Mouse (Mus musculus): ENCODE data around the gene Pde1a. TPM values are rescaled to one million over a fixed set of nuclear protein-coding genes. Genes with fewer than 3 reads are reported as not detected.

Pde1a gene
- polyA plus RNA-seq, 1 experiment from 2014 or later = 21.5 TPM

DNA sequence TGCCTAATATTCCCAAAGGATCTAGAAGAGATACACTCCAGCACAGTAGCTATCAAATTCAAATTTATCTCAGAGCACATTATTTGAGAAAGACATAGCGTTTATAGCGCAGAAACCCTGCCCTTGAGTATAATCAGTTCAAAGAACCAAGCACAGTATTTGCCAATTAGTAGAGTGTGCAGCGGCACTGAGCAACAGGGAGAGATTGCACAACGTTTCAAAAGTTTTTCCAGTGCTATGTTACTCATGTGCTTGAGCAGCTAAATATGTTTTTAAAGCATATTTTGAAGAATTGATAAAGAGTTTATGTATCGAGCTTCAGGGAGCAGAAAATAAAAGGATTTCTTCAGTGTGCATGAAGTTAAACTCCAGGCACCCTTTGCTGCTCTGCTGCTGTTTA is 91.3 kb downstream of the Pde1a start:
- Histone ChIP-seq H3K9ac (ENCODE audit: low read length) (peak overlapping the region; percentile 57), H3K4me3 (ENCODE audit: low read depth, low read length) (peak overlapping the region; percentile 47), H3K36me3 (ENCODE audit: control insufficient read depth, insufficient read depth, low read length) (no peaks in the 10 kb centered on the region), H3K27ac (replicated peaks) (peak overlapping the region; percentile 61), H3K27me3 (ENCODE audit: control insufficient read depth, insufficient read depth, low read length) (no peaks in the 10 kb centered on the region), H3K4me1 (replicated peaks; ENCODE audit: control insufficient read depth, insufficient read depth) (no peaks in the 10 kb centered on the region), H3K4me2 (replicated peaks; ENCODE audit: low read depth) (peak overlapping the region; percentile 51), H3K9me3 (ENCODE audit: control insufficient read depth, low read length) (no peaks in the 10 kb centered on the region)
- ATAC-seq (ENCODE audit: low FRiP score, low TSS enrichment) = no peak
- no peak for DNase-seq (ENCODE audit: low spot score)
- 31% methylated on average over 5 of the region's 5 CpGs for WGBS
- TF ChIP-seq EP300 (optimal IDR thresholded peaks at IDR 0.05) (no peak), CTCF (IDR thresholded peaks at IDR 0.05; ENCODE audit: low read depth) (no peak)

DNA sequence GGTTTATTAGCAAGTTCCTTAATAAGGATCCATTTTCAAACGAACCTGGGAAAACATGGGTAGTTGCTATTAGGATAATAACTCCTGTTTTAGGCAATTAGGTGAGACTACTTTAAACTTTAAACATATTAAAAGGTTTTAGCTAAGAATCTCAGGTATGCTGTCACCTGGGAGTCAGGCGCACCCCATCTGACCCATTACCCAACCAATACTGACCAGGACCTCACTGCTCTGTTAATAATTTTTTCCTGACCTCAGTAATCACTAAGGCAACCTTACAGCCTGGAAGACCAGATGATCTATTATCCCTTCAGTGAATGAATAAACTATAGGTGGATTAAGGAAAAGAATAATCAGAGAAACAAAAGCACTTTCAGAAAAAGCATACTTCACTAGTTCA is 100.2 kb downstream of the Pde1a start:
- no peaks in the 10 kb centered on the region for H3K9me3 ChIP-seq (ENCODE audit: control insufficient read depth, low read length)
- H3K4me2 ChIP-seq (replicated peaks; ENCODE audit: low read depth) = no peak overlapping the region
- 64% methylated on average over 2 of the region's 2 CpGs for WGBS
- no peak for TF ChIP-seq CTCF (IDR thresholded peaks at IDR 0.05; ENCODE audit: low read depth)
- no peak for TF ChIP-seq EP300 (optimal IDR thresholded peaks at IDR 0.05)
- H3K27ac ChIP-seq (replicated peaks) = no peak overlapping the region
- no peaks in the 10 kb centered on the region for H3K36me3 ChIP-seq (ENCODE audit: control insufficient read depth, insufficient read depth, low read length)
- H3K9ac ChIP-seq (ENCODE audit: low read length) = no peak overlapping the region
- H3K4me3 ChIP-seq (ENCODE audit: low read depth, low read length) = no peak overlapping the region
- no peaks in the 10 kb centered on the region for H3K27me3 ChIP-seq (ENCODE audit: control insufficient read depth, insufficient read depth, low read length)
- DNase-seq (ENCODE audit: low spot score) (no peak), ATAC-seq (ENCODE audit: low FRiP score, low TSS enrichment) (no peak)
- no peaks in the 10 kb centered on the region for H3K4me1 ChIP-seq (replicated peaks; ENCODE audit: control insufficient read depth, insufficient read depth)

DNA sequence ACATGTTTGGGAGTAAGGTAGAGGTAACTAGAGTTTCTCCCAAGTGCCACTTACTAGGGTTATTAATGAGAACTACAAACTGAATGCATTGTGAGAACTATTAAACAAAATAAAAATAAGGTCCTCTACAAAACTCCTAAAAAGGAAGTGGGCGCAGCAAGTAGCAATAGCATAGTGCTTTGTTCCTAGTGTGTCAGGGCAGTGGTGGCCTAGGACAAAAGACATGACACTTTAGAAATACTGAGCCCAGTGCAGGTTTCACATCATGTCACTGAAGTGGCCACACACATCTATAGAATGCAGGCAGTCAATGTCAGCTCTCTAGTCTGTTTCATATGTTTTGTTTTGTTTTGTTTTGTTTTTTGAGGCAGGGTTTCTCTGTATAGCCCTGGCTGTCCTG is 103.2 kb downstream of the Pde1a start:
- no peak for ATAC-seq (ENCODE audit: low FRiP score, low TSS enrichment)
- DNase-seq (ENCODE audit: low spot score) = no peak
- Histone ChIP-seq H3K27ac (replicated peaks) (no peak overlapping the region), H3K9me3 (ENCODE audit: control insufficient read depth, low read length) (no peaks in the 10 kb centered on the region), H3K9ac (ENCODE audit: low read length) (no peak overlapping the region), H3K4me1 (replicated peaks; ENCODE audit: control insufficient read depth, insufficient read depth) (no peaks in the 10 kb centered on the region), H3K4me2 (replicated peaks; ENCODE audit: low read depth) (no peak overlapping the region), H3K4me3 (ENCODE audit: low read depth, low read length) (no peak overlapping the region), H3K27me3 (ENCODE audit: control insufficient read depth, insufficient read depth, low read length) (no peaks in the 10 kb centered on the region), H3K36me3 (ENCODE audit: control insufficient read depth, insufficient read depth, low read length) (no peaks in the 10 kb centered on the region)
- WGBS = 93% methylated on average over 1 of the region's 1 CpGs
- TF ChIP-seq EP300 (optimal IDR thresholded peaks at IDR 0.05) (no peak), CTCF (IDR thresholded peaks at IDR 0.05; ENCODE audit: low read depth) (no peak)

DNA sequence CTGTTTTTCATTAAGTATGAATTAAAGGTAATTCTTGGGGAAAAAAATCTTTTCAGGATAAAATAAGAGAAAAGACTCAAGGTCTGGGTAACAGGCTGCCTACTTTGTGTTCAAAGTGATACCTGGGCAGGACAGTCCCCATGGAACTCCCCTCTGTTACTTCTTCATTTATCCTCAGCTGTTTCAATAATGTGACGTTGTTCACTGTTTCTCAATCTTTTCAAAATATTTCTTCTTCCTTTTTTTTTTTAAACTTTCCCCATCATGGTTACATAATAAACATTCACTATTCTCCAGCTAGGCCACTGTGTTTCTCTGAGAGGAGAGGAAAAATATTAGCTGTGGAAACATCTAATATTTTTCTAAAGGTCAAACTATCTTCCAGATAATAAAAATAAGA is 103.7 kb downstream of the Pde1a start:
- H3K4me3 ChIP-seq (ENCODE audit: low read depth, low read length) = no peak overlapping the region
- no peaks in the 10 kb centered on the region for H3K9me3 ChIP-seq (ENCODE audit: control insufficient read depth, low read length)
- no peaks in the 10 kb centered on the region for H3K4me1 ChIP-seq (replicated peaks; ENCODE audit: control insufficient read depth, insufficient read depth)
- no peaks in the 10 kb centered on the region for H3K27me3 ChIP-seq (ENCODE audit: control insufficient read depth, insufficient read depth, low read length)
- no peak overlapping the region for H3K4me2 ChIP-seq (replicated peaks; ENCODE audit: low read depth)
- DNase-seq (ENCODE audit: low spot score) = no peak
- WGBS = 60% methylated on average over 1 of the region's 1 CpGs
- no peak for ATAC-seq (ENCODE audit: low FRiP score, low TSS enrichment)
- H3K27ac ChIP-seq (replicated peaks) = no peak overlapping the region
- no peaks in the 10 kb centered on the region for H3K36me3 ChIP-seq (ENCODE audit: control insufficient read depth, insufficient read depth, low read length)
- TF ChIP-seq CTCF (IDR thresholded peaks at IDR 0.05; ENCODE audit: low read depth) = no peak
- no peak for TF ChIP-seq EP300 (optimal IDR thresholded peaks at IDR 0.05)
- no peak overlapping the region for H3K9ac ChIP-seq (ENCODE audit: low read length)

DNA sequence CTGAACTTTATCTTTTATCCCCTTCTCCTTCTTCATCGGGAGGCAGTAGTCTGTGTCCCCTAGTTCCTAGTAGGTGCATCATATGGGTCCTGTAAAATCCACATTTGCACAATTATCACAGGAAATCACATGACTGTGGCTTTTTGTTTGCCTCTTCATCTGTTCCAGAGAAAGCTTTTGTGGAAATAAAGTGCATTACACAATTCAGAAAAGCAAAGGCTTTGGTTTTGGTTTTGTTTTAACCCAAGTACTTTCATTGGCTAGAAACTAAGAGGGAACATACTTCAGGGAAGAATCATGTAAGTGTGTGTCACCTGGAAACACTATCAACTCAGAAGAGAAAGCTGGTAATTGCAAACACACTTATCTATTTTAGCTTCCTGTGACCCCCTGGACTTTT is 104.2 kb downstream of the Pde1a start:
- H3K36me3 ChIP-seq (ENCODE audit: control insufficient read depth, insufficient read depth, low read length) = no peaks in the 10 kb centered on the region
- TF ChIP-seq CTCF (IDR thresholded peaks at IDR 0.05; ENCODE audit: low read depth) (no peak), EP300 (optimal IDR thresholded peaks at IDR 0.05) (no peak)
- 47% methylated on average over 1 of the region's 1 CpGs for WGBS
- no peak overlapping the region for H3K9ac ChIP-seq (ENCODE audit: low read length)
- no peak overlapping the region for H3K4me2 ChIP-seq (replicated peaks; ENCODE audit: low read depth)
- no peaks in the 10 kb centered on the region for H3K4me1 ChIP-seq (replicated peaks; ENCODE audit: control insufficient read depth, insufficient read depth)
- H3K9me3 ChIP-seq (ENCODE audit: control insufficient read depth, low read length) = no peaks in the 10 kb centered on the region
- no peak overlapping the region for H3K4me3 ChIP-seq (ENCODE audit: low read depth, low read length)
- no peak for ATAC-seq (ENCODE audit: low FRiP score, low TSS enrichment)
- DNase-seq (ENCODE audit: low spot score) = no peak
- H3K27ac ChIP-seq (replicated peaks) = no peak overlapping the region
- H3K27me3 ChIP-seq (ENCODE audit: control insufficient read depth, insufficient read depth, low read length) = no peaks in the 10 kb centered on the region

DNA sequence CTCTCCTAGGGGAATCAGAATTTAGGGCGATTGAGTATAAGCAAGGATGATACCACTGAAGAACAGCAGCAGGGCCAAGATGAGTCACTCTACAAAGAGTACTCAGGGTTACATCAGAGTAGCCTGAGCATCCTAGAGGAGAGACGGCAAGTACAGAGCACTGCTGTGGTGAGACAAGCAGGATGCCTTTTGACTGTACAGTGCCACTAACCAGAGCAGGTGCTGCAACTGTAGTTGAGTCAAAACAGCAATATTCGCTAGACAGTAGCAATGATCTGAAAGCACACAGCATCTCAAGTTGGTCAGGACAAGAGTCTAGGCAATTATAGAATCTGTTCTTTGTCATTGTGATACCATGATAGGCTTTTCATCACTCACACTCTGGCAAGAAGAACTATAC is 115.1 kb downstream of the Pde1a start:
- no peaks in the 10 kb centered on the region for H3K4me1 ChIP-seq (replicated peaks; ENCODE audit: control insufficient read depth, insufficient read depth)
- 62% methylated on average over 3 of the region's 3 CpGs for WGBS
- ATAC-seq (ENCODE audit: low FRiP score, low TSS enrichment) = no peak
- no peak overlapping the region for H3K4me2 ChIP-seq (replicated peaks; ENCODE audit: low read depth)
- H3K27ac ChIP-seq (replicated peaks) = no peak overlapping the region
- H3K27me3 ChIP-seq (ENCODE audit: control insufficient read depth, insufficient read depth, low read length) = no peaks in the 10 kb centered on the region
- H3K9ac ChIP-seq (ENCODE audit: low read length) = no peak overlapping the region
- TF ChIP-seq CTCF (IDR thresholded peaks at IDR 0.05; ENCODE audit: low read depth) = no peak
- no peak for TF ChIP-seq EP300 (optimal IDR thresholded peaks at IDR 0.05)
- no peak for DNase-seq (ENCODE audit: low spot score)
- no peaks in the 10 kb centered on the region for H3K9me3 ChIP-seq (ENCODE audit: control insufficient read depth, low read length)
- no peaks in the 10 kb centered on the region for H3K36me3 ChIP-seq (ENCODE audit: control insufficient read depth, insufficient read depth, low read length)
- no peak overlapping the region for H3K4me3 ChIP-seq (ENCODE audit: low read depth, low read length)
